Mouse (Mus musculus) lung, embryonic 16.5 days (tissue): Measurements from ENCODE around the gene Akap2. TPM values are rescaled to one million over a fixed set of nuclear protein-coding genes. Genes with fewer than 3 reads are reported as not detected.

Source experiments
- ATAC-seq: fragments of 200-750 bp; cut with Nextera tagmentation; 2 replicates; pipeline ENCODE4 v1.8.0; 2017; ENCODE audit warnings: low read depth, mild to moderate bottlenecking, moderate library complexity
- H3K27ac ChIP-seq: fragments of 300-500 bp; sonication (generic); 2 replicates; pipeline ENCODE4 v1.5.1; 2014; ENCODE audit warnings: mild to moderate bottlenecking, control low read depth, low read length
- H3K27me3 ChIP-seq: fragments of 300-500 bp; sonication (generic); 2 replicates; pipeline ENCODE4 v1.6.1; 2014; ENCODE audit warnings: low read depth, low read length, mixed read lengths; ENCODE audit not compliant: control insufficient read depth, insufficient read depth
- H3K36me3 ChIP-seq: fragments of 300-500 bp; sonication (generic); 2 replicates; pipeline ENCODE4 v1.6.1; 2014; ENCODE audit warnings: low read length; ENCODE audit not compliant: control insufficient read depth, insufficient read depth
- H3K4me1 ChIP-seq: fragments of 300-500 bp; sonication (generic); replicated peaks from 2 replicates; pipeline ENCODE4 v1.6.1; 2014; ENCODE audit warnings: low read length, mixed read lengths; ENCODE audit not compliant: control insufficient read depth, insufficient read depth
- H3K4me2 ChIP-seq: fragments of 300-500 bp; sonication (generic); 2 replicates; pipeline ENCODE4 v1.6.1; 2014; ENCODE audit warnings: low read depth, low read length, control low read depth
- H3K4me3 ChIP-seq: fragments of 300-500 bp; sonication (generic); 2 replicates; pipeline ENCODE4 v1.5.1; 2014; ENCODE audit warnings: mild to moderate bottlenecking, low read length, control low read depth
- H3K9ac ChIP-seq: fragments of 300-500 bp; sonication (generic); 2 replicates; pipeline ENCODE4 v1.6.1; 2014; ENCODE audit warnings: low read length, control low read depth
- H3K9me3 ChIP-seq: fragments of 300-500 bp; sonication (generic); 2 replicates; pipeline ENCODE4 v1.6.1; 2016; ENCODE audit warnings: low read length; ENCODE audit not compliant: control insufficient read depth
- WGBS: fragments of 180-500 bp; shearing (Covaris S2); extraction: QIAGEN DNeasy Blood & Tissue Kit; methylation state at CpG from one replicate; pipeline ENCODE4 v1.1.7; 2014; 5-methylcytosine and 5-hydroxymethylcytosine counted together
- polyA plus RNA-seq: library from polyadenylated mRNA; unstranded; fragments of >200 nt; fragmentation: Nextera tagmentation; extraction: Ambion mirVana; gene quantifications from 2 replicates; pipeline ENCODE4 v1.2.1, GENCODE M21; 2015

The Akap2 gene
- polyA plus RNA-seq, 1 experiment from 2014 or later, result 44.4 TPM

DNA sequence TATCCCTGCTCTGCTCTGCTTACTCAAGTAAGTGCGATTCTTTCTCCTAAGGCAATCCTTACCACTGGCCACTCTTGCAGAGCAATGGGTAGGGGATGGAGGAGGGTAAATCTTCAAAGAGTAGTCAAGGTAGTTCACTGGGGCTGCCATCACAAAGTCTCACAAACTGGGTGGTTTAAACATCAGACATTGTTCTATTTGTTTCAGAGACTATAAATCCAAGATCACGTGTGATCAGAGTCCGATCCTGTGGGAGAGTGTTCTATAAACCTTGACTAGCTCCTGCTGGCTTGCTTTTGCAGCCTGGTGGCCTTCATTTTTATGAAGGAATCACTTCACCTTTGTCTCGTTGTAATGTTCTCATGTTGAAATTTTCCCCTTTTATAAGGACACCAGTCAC lies 199.3 kb downstream of the Akap2 start:
- Histone ChIP-seq H3K27ac (peak overlapping the region; percentile 82), H3K9ac (no peak overlapping the region), H3K4me2 (peak overlapping the region; percentile 51; the same call in 1 of the 2 replicates), H3K9me3 (no peaks in the 10 kb centered on the region), H3K27me3 (no peaks in the 10 kb centered on the region), H3K36me3 (no peaks in the 10 kb centered on the region), H3K4me3 (no peak overlapping the region), H3K4me1 (peaks cover 10% of the 10 kb centered on the region)
- no peak for ATAC-seq
- WGBS, result 61% methylated on average over 4 of the region's 4 CpGs

DNA sequence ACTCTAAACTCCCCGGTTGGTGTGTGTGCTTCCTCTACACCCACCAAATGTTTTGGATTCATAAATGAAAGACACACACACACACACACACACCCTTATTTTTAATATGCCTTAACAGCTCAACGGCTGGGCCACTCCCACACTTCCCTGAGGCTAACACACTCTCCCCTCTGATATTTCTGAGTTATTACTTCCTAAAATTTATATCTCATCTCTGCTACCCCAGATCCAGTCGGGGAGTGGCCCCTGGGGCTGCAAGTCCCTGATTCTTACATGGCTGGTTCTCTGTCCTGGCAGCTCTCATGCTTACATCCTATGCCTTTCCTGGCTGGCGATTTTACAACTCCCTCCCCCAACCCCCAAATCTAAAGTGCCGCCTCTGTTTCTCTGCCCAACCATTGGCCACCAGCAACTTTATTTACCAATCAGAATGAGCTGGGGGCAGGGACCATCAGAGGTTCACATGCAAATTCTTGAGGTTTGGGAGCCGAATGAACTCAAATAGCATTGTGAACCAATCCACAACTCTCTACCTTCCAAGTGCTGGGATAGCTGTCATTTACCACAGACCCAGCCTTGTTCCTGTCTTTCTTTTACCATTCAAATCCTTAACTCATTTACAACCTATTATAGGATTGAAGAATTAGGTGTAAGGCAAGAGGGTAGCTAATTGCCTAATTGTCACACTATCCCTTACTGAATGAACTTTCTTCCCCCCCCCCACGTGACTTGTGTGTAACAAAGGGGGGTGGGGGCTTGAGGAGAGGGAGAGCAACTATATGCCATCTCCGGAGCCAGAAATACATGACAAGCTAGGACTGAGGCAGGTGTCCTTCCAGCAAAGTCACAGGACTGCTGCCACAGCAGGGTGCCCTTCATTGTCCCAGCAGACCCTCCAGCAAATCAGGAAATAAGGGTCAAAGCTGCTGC lies 202.3 kb downstream of the Akap2 start:
- no peaks in the 10 kb centered on the region for H3K27me3 ChIP-seq
- no peak overlapping the region for H3K9ac ChIP-seq
- H3K36me3 ChIP-seq, result no peaks in the 10 kb centered on the region
- H3K4me3 ChIP-seq, result no peak overlapping the region
- H3K9me3 ChIP-seq, result no peaks in the 10 kb centered on the region
- no peak overlapping the region for H3K4me2 ChIP-seq
- no peak overlapping the region for H3K27ac ChIP-seq
- 25% methylated on average over 8 of the region's 8 CpGs for WGBS
- no peak for ATAC-seq
- peaks cover 13% of the 10 kb centered on the region for H3K4me1 ChIP-seq

DNA sequence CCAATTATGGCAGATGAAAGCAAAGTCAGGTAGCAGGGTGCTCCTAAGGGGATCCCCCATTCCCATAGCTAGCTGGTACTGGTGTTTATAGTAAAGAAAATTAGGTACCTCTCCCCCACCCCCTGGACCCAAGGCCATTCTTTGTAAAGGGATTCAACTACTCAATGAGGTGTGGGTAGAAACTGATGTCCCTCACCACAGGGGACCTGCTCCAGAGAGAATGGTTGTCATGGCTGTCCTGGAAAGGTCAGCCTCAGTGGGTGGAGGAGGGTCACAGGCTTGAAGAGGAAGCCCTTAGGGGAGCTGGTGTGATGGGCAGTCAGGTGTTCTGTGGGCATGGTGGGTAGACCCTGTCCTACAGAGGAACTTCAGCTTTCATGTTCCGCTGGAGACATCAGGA lies 203.1 kb downstream of the Akap2 start:
- H3K4me3 ChIP-seq, result no peak overlapping the region
- 76% methylated on average over 1 of the region's 1 CpGs for WGBS
- H3K36me3 ChIP-seq, result no peaks in the 10 kb centered on the region
- no peak overlapping the region for H3K27ac ChIP-seq
- H3K27me3 ChIP-seq, result no peaks in the 10 kb centered on the region
- ATAC-seq, result no peak
- H3K9me3 ChIP-seq, result no peaks in the 10 kb centered on the region
- peaks cover 11% of the 10 kb centered on the region for H3K4me1 ChIP-seq
- H3K9ac ChIP-seq, result no peak overlapping the region
- no peak overlapping the region for H3K4me2 ChIP-seq

DNA sequence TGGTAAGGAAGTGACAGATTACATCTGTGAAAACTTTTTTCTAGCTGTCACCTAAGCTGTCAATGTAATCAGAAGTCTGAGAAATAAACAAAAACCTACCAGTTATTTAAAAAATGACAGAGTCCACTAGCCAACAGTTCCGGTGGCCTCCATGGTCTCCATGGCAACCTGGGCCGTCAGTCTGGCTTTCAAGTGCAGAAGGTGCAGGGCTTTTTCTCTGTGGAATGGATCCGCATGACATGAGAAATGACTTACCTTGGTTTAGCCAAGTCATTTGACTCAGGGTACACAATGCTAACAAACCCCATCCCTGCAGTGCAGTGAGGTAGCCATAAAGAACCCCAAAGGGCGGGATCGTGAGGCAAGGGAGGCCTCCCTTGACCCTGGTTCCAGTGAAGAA lies 204.7 kb downstream of the Akap2 start:
- Histone ChIP-seq H3K4me1 (peaks cover 7% of the 10 kb centered on the region), H3K27ac (no peak overlapping the region), H3K4me2 (no peak overlapping the region), H3K4me3 (no peak overlapping the region), H3K36me3 (no peaks in the 10 kb centered on the region), H3K27me3 (no peaks in the 10 kb centered on the region), H3K9me3 (no peaks in the 10 kb centered on the region), H3K9ac (no peak overlapping the region)
- ATAC-seq, result no peak
- 28% methylated on average over 5 of the region's 5 CpGs for WGBS

DNA sequence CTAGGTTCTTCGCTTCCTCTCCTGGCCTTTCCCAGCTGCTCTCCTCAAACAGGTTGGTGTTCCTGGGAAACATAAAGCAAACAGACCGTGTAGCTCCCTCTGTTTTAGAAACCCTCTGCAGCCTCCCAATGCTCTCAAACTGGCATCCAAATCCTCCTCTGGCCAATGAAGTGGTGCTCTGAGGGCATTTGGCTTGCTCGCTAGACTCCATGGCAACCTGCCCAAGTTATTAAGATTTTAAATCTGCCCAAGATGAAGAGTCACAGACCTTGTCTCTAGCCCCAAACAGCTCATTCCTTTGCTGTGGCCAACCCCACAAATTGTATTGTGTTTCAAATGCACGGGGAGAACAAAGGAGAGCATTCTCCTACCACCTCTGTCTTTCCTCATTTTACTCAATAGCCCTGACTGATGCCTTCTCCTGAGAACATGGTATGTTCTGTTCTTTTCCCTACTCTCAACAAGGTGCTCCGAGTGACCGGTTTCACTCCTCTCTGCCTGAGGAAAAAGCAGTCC lies 207.2 kb downstream of the Akap2 start:
- WGBS, result 66% methylated on average over 6 of the region's 6 CpGs
- no peak for ATAC-seq
- no peak overlapping the region for H3K4me2 ChIP-seq
- peaks cover 5% of the 10 kb centered on the region for H3K4me1 ChIP-seq
- no peaks in the 10 kb centered on the region for H3K9me3 ChIP-seq
- H3K27ac ChIP-seq, result no peak overlapping the region
- H3K9ac ChIP-seq, result no peak overlapping the region
- H3K36me3 ChIP-seq, result no peaks in the 10 kb centered on the region
- H3K4me3 ChIP-seq, result no peak overlapping the region
- H3K27me3 ChIP-seq, result no peaks in the 10 kb centered on the region

DNA sequence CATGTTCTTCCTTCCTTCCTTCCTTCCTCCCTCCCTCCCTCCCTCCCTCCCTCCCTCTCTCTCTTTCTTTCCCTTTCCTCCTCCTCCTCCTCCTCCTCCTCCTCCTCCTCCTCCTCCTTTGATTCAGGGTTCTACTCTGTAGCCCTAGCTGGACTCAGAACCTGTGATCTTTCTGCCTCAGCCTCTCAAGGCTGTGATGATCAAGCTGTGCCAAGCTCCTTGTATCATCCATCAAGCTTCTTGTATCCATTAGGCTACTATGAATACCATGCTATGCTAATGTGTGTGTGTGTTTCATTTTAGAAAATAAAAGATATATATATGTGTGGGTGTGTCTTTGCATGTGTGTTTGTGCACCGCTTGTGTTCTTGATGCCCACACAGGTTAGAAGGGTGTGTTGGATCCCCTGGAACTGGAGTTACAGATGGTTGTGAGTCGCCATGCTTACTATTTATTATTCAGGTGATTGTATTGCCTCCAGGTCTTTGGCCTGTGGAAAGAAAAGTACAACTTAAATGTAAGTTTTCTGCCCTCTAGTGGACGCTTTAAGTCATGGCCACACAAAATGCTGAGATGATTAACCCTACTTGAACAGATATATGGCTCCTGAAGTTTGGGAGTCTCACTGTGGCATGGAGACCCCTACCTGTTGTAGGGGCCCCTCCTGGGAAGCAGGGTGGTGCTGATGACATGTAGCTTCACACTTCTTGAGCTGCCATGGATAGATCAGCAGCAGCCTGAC lies 210.2 kb downstream of the Akap2 start:
- WGBS, result 32% methylated on average over 3 of the region's 3 CpGs
- ATAC-seq, result peak; percentile 47; the same call in 1 of the 2 replicates
- Histone ChIP-seq H3K4me2 (no peak overlapping the region), H3K36me3 (no peaks in the 10 kb centered on the region), H3K27me3 (no peaks in the 10 kb centered on the region), H3K9me3 (no peaks in the 10 kb centered on the region), H3K4me3 (no peak overlapping the region), H3K27ac (no peak overlapping the region), H3K9ac (no peak overlapping the region), H3K4me1 (peaks cover 5% of the 10 kb centered on the region; the same call in 1 of the 2 replicates)

DNA sequence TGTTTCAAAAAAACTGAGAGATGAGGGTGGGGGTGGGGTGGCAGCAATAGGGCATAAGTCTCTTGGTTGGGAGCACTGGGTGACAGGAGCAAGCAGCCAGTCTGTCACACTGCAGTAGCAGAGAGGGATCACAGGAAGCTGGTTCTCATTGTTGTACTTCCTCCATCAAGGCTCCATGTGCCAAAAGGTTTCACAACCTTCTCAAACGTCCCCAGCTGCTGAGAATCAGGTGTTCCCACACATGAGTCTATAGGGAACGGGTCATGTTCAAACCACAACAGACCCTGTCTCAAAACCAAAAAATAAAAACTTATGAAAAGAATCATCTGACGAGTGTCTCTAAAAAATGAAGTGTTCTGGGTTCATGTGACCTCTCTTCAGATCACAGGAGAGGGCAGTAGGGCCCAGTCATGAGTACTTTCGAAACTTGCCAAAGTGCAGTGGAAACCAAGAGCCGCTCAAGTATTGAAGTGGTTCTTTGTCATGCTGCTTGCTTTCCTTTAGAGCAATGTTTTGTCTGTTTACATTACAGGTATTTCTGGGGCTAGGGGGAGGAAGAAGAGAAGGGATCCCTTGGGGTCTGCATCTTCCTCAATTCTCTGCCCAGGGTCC lies 213.2 kb downstream of the Akap2 start:
- ATAC-seq, result peak; percentile 37
- Histone ChIP-seq H3K9me3 (no peaks in the 10 kb centered on the region), H3K4me1 (peaks cover 5% of the 10 kb centered on the region; the same call in 1 of the 2 replicates), H3K4me2 (no peak overlapping the region), H3K4me3 (no peak overlapping the region), H3K27me3 (no peaks in the 10 kb centered on the region), H3K9ac (no peak overlapping the region), H3K36me3 (no peaks in the 10 kb centered on the region), H3K27ac (no peak overlapping the region)
- WGBS, result 47% methylated on average over 5 of the region's 5 CpGs

DNA sequence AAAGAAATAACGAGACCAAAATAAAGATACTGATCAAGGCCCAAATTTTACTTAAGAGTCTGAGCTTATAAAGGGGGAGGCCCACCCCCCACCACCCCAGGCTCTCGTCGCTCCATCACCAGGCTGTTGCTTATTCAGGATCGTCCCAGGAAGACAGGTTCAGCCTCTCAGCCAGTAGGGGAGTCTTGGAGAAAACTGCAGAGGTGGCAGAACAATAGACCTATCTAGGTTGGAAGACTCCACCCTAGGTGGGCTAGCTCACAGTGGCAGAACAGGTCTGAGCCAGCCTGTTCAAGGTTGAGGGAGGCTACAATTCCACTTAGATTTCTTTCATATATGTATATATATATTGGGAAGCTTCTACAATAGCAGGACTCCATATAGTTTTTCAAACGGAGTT lies 216.7 kb downstream of the Akap2 start:
- Histone ChIP-seq H3K36me3 (no peaks in the 10 kb centered on the region), H3K27ac (no peak overlapping the region), H3K4me3 (no peak overlapping the region), H3K4me1 (peaks cover 5% of the 10 kb centered on the region; the same call in 1 of the 2 replicates), H3K9ac (no peak overlapping the region), H3K9me3 (no peaks in the 10 kb centered on the region), H3K4me2 (no peak overlapping the region), H3K27me3 (no peaks in the 10 kb centered on the region)
- 65% methylated on average over 5 of the region's 5 CpGs for WGBS
- no peak for ATAC-seq

DNA sequence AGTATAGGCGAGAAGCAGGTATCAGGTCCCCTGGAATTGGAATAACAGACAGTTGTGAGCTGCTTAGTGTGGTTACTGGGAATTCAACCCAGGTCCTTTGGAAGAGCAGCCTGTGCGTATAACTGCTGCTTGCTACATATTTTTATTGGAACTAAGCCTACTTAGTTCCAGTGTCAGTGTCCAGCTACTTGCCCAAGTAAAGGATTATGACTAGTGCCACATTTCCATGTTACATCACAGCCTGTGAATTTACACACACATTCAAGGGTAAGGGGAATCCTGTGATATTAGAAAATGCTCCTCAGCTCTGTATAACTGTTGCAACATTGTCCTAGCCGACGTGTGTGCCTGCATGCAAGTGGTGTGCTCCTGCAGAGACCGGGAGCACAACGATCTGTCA lies 219.8 kb downstream of the Akap2 start:
- no peaks in the 10 kb centered on the region for H3K27me3 ChIP-seq
- H3K4me1 ChIP-seq, result no peaks in the 10 kb centered on the region
- no peak overlapping the region for H3K27ac ChIP-seq
- H3K4me2 ChIP-seq, result no peak overlapping the region
- no peak overlapping the region for H3K4me3 ChIP-seq
- 69% methylated on average over 6 of the region's 6 CpGs for WGBS
- H3K9ac ChIP-seq, result no peak overlapping the region
- H3K36me3 ChIP-seq, result 0 out of 2 replicates have a peak, but pooled peaks cover 2% of the 10 kb centered on the region
- H3K9me3 ChIP-seq, result no peaks in the 10 kb centered on the region
- no peak for ATAC-seq
